Mouse (Mus musculus): Measurements from ENCODE around the gene Grn. TPM values are rescaled to one million over a fixed set of nuclear protein-coding genes. Genes with fewer than 3 reads are reported as not detected.

Gene Grn
- total RNA-seq (2021) = 10 to 100 TPM; 83.4 to 86.9 TPM
- polyA plus RNA-seq (2012; rRNA removed) = 118 and 119 TPM in 2 replicates
- long read RNA-seq, transcript Grn-201 (13 exons, 2,340 nt) = major isoform, 58 of 82 reads
- long read RNA-seq, partial matches to known transcripts = 14 of 82 reads
- long read RNA-seq, other reads (novel, unspliced or antisense) = 10 of 82 reads

GRCm38 (mm10) chr11:102430121-102431017, at the start of gene Grn:
TSS of gene Grn (plus strand) at chr11:102430315.
- no peaks in the 10 kb centered on the region for H3K36me3 ChIP-seq (ENCODE audit: control insufficient read depth, insufficient read depth, low read length)
- H3K27ac ChIP-seq = peak within 1 kb of the TSS; percentile 98
- H3K4me1 ChIP-seq (ENCODE audit: control insufficient read depth, insufficient read depth, low read length) = peaks cover 13% of the 10 kb centered on the region
- peak within 1 kb of the TSS; percentile 91 for H3K4me3 ChIP-seq
- TF ChIP-seq EP300 (IDR thresholded peaks at IDR 0.05; ENCODE audit: insufficient read depth, low read depth, low read length) = peak; percentile 74; the same call in 1 of the 2 replicates
- TF ChIP-seq CTCF (IDR thresholded peaks at IDR 0.05) = no peak
- TF ChIP-seq POLR2A (IDR thresholded peaks at IDR 0.05; ENCODE audit: insufficient read depth, low read depth, low read length) = peak; percentile 79
- no peaks in the 10 kb centered on the region for H3K79me2 ChIP-seq (replicated peaks; ENCODE audit: control insufficient read depth, insufficient read depth, low read length)
- 1% methylated on average over 29 of the region's 29 CpGs for WGBS
- peak; percentile 87 to 93 for DNase-seq
- no peaks in the 10 kb centered on the region for H3K27me3 ChIP-seq (ENCODE audit: control insufficient read depth, insufficient read depth, low read length)
- peak within 1 kb of the TSS; percentile 61 for H3K9ac ChIP-seq (ENCODE audit: low read depth, low read length)
- intact Hi-C loops (cut with DNase I) = loop anchor here (1.0 kb wide), 2 partner anchors 23 to 121 kb away; partner anchors contain the start of gene Slc25a39

GRCm38 (mm10) chr11:102381341-102382100, 48.6 kb upstream of the Grn start:
- 53% methylated on average over 4 of the region's 4 CpGs for WGBS
- TF ChIP-seq CTCF (IDR thresholded peaks at IDR 0.05) (no peak), POLR2A (IDR thresholded peaks at IDR 0.05; ENCODE audit: insufficient read depth, low read depth, low read length) (no peak), EP300 (IDR thresholded peaks at IDR 0.05; ENCODE audit: insufficient read depth, low read depth, low read length) (no peak)
- H3K27ac ChIP-seq = no peak overlapping the region

GRCm38 (mm10) chr11:102382794-102383193, 47.3 kb upstream of the Grn start:
- Histone ChIP-seq H3K36me3 (ENCODE audit: control insufficient read depth, insufficient read depth, low read length) (no peaks in the 10 kb centered on the region), H3K27me3 (ENCODE audit: control insufficient read depth, insufficient read depth, low read length) (no peaks in the 10 kb centered on the region), H3K27ac (no peak overlapping the region), H3K79me2 (replicated peaks; ENCODE audit: control insufficient read depth, insufficient read depth, low read length) (no peaks in the 10 kb centered on the region), H3K4me3 (no peak overlapping the region), H3K9ac (ENCODE audit: low read depth, low read length) (no peak overlapping the region), H3K4me1 (ENCODE audit: control insufficient read depth, insufficient read depth, low read length) (no peaks in the 10 kb centered on the region)
- no peak for TF ChIP-seq CTCF (IDR thresholded peaks at IDR 0.05)
- no peak for TF ChIP-seq EP300 (IDR thresholded peaks at IDR 0.05; ENCODE audit: insufficient read depth, low read depth, low read length)
- no peak for TF ChIP-seq POLR2A (IDR thresholded peaks at IDR 0.05; ENCODE audit: insufficient read depth, low read depth, low read length)
- DNase-seq = no peak
- 75% methylated on average over 3 of the region's 3 CpGs for WGBS
- intact Hi-C loops (cut with DNase I) = no loop called here

More at GRCm38 (mm10) chr11:102381341-102382100, 48.6 kb upstream of the Grn start:
- H3K36me3 ChIP-seq (ENCODE audit: control insufficient read depth, insufficient read depth, low read length) = no peaks in the 10 kb centered on the region
- H3K79me2 ChIP-seq (replicated peaks; ENCODE audit: control insufficient read depth, insufficient read depth, low read length) = no peaks in the 10 kb centered on the region
- intact Hi-C loops (cut with DNase I) = no loop called here
- no peaks in the 10 kb centered on the region for H3K27me3 ChIP-seq (ENCODE audit: control insufficient read depth, insufficient read depth, low read length)
- H3K4me1 ChIP-seq (ENCODE audit: control insufficient read depth, insufficient read depth, low read length) = no peaks in the 10 kb centered on the region
- H3K9ac ChIP-seq (ENCODE audit: low read depth, low read length) = no peak overlapping the region
- DNase-seq = no peak
- H3K4me3 ChIP-seq = no peak overlapping the region

GRCm38 (mm10) chr11:102383365-102384136, 46.6 kb upstream of the Grn start:
- Histone ChIP-seq H3K79me2 (replicated peaks; ENCODE audit: control insufficient read depth, insufficient read depth, low read length) (no peaks in the 10 kb centered on the region), H3K36me3 (ENCODE audit: control insufficient read depth, insufficient read depth, low read length) (no peaks in the 10 kb centered on the region), H3K27ac (no peak overlapping the region), H3K27me3 (ENCODE audit: control insufficient read depth, insufficient read depth, low read length) (no peaks in the 10 kb centered on the region), H3K4me1 (ENCODE audit: control insufficient read depth, insufficient read depth, low read length) (no peaks in the 10 kb centered on the region), H3K9ac (ENCODE audit: low read depth, low read length) (no peak overlapping the region), H3K4me3 (no peak overlapping the region)
- DNase-seq = no peak
- no peak for TF ChIP-seq EP300 (IDR thresholded peaks at IDR 0.05; ENCODE audit: insufficient read depth, low read depth, low read length)
- TF ChIP-seq POLR2A (IDR thresholded peaks at IDR 0.05; ENCODE audit: insufficient read depth, low read depth, low read length) = no peak
- TF ChIP-seq CTCF (IDR thresholded peaks at IDR 0.05) = no peak
- intact Hi-C loops (cut with DNase I) = no loop called here
- WGBS = 56% methylated on average over 1 of the region's 1 CpGs

GRCm38 (mm10) chr11:102384418-102384817, 45.7 kb upstream of the Grn start:
- intact Hi-C loops (cut with DNase I) = no loop called here
- Histone ChIP-seq H3K79me2 (replicated peaks; ENCODE audit: control insufficient read depth, insufficient read depth, low read length) (no peaks in the 10 kb centered on the region), H3K4me1 (ENCODE audit: control insufficient read depth, insufficient read depth, low read length) (no peaks in the 10 kb centered on the region), H3K27ac (no peak overlapping the region), H3K9ac (ENCODE audit: low read depth, low read length) (no peak overlapping the region), H3K4me3 (no peak overlapping the region), H3K36me3 (ENCODE audit: control insufficient read depth, insufficient read depth, low read length) (no peaks in the 10 kb centered on the region), H3K27me3 (ENCODE audit: control insufficient read depth, insufficient read depth, low read length) (no peaks in the 10 kb centered on the region)
- TF ChIP-seq CTCF (IDR thresholded peaks at IDR 0.05) (no peak), POLR2A (IDR thresholded peaks at IDR 0.05; ENCODE audit: insufficient read depth, low read depth, low read length) (no peak), EP300 (IDR thresholded peaks at IDR 0.05; ENCODE audit: insufficient read depth, low read depth, low read length) (no peak)
- 56% methylated on average over 2 of the region's 2 CpGs for whole genome bisulfite sequencing
- DNase-seq = no peak

Data from heart, adult 2 months (tissue).